Mouse (Mus musculus): ENCODE data around the gene Mepe. TPM values are rescaled to one million over a fixed set of nuclear protein-coding genes. Genes with fewer than 3 reads are reported as not detected.

Mepe gene
- not detected in 4 replicates for total RNA-seq (2023)

GRCm38 (mm10) chr5:104325029-104325428, at the start of gene Mepe:
Gene Mepe, plus strand, starts transcription at chr5:104325329.

GRCm38 (mm10) chr5:104298994-104299393, 26.1 kb upstream of the Mepe start, which contains the start of gene Ibsp:
Gene Ibsp, plus strand, starts transcription at chr5:104299171.

Other genes starting within 250 kb of the Mepe start
- not detected in 4 replicates for gene Gm17660, start 247.7 kb upstream of the Mepe start, total RNA-seq (2023)
- not detected in 4 replicates for gene Sparcl1, start 211.6 kb upstream of the Mepe start, total RNA-seq (2023)
- not detected in 4 replicates for gene Dspp, start 154.6 kb upstream of the Mepe start, total RNA-seq (2023)
- not detected in 4 replicates for gene Dmp1, start 122.7 kb upstream of the Mepe start, total RNA-seq (2023)
- not detected in 4 replicates for gene Ibsp, start 26.2 kb upstream of the Mepe start, total RNA-seq (2023)
- gene Spp1, start 109.8 kb downstream of the Mepe start, total RNA-seq (2023) = 0.69 to 1.9 TPM (median 1.2 TPM) in 3 of 4 replicates, not detected in the other
- 0.17 TPM in 1 of 4 replicates, not detected in the others for gene Pkd2, start 134.1 kb downstream of the Mepe start, total RNA-seq (2023)
- gene BC005561, start 183.0 kb downstream of the Mepe start, total RNA-seq (2023) = 15.8 to 19.2 TPM (median 17.4 TPM) in 4 replicates

All from B cell, adult 62 days (primary cell).